Mouse (Mus musculus) limb, embryonic 14.5 days (tissue): ENCODE measurements at regions not wholly inside any gene's neighbourhood (a gene's known extent, or its start where the extent isn't known, plus 50 kb on each side); places are given as distances from the start of the nearest gene placed in this dataset.
A peak's percentile ranks its signal among the peaks of the same experiment; 100 is the strongest.

Experiments
- ATAC-seq: fragments of 200-750 bp; cut with Nextera tagmentation; 2 replicates; pipeline ENCODE4 v1.8.0; 2017; ENCODE audit warnings: low read depth, moderate number of reproducible peaks, moderate TSS enrichment; ENCODE audit not compliant: low FRiP score
- DNase-seq: peaks from one replicate; pipeline ENCODE4 v3.0.0-alpha.2; 2015; ENCODE audit warnings: low spot score
- H3K27ac ChIP-seq: fragments of 300-500 bp; sonication (generic); replicated peaks from 2 replicates; pipeline ENCODE4 v1.5.1; 2014; ENCODE audit warnings: low read depth, mild to moderate bottlenecking, low read length, moderate library complexity, mixed read lengths
- H3K27me3 ChIP-seq: fragments of 300-500 bp; sonication (generic); 2 replicates; pipeline ENCODE4 v1.6.1; 2014; ENCODE audit warnings: low read length, mixed read lengths; ENCODE audit not compliant: control insufficient read depth, insufficient read depth
- H3K36me3 ChIP-seq: fragments of 300-500 bp; sonication (generic); 2 replicates; pipeline ENCODE4 v1.6.1; 2014; ENCODE audit warnings: mild to moderate bottlenecking, low read length, moderate library complexity, mixed read lengths; ENCODE audit not compliant: control insufficient read depth, insufficient read depth
- H3K4me1 ChIP-seq: fragments of 300-500 bp; sonication (generic); 2 replicates; pipeline ENCODE4 v1.6.1; 2014; ENCODE audit warnings: antibody characterized with exemption, low read length, mixed read lengths; ENCODE audit not compliant: control insufficient read depth, insufficient read depth
- H3K4me2 ChIP-seq: fragments of 300-500 bp; sonication (generic); replicated peaks from 2 replicates; pipeline ENCODE4 v1.6.1; 2014; ENCODE audit warnings: low read depth, mild to moderate bottlenecking, low read length, moderate library complexity; ENCODE audit not compliant: severe bottlenecking
- H3K4me3 ChIP-seq: fragments of 300-500 bp; sonication (generic); replicated peaks from 2 replicates; pipeline ENCODE4 v1.5.1; 2014; ENCODE audit warnings: low read length
- H3K9ac ChIP-seq: fragments of 300-500 bp; sonication (generic); 2 replicates; pipeline ENCODE4 v1.6.1; 2014; ENCODE audit warnings: mild to moderate bottlenecking, low read depth, low read length, moderate library complexity; ENCODE audit not compliant: severe bottlenecking
- H3K9me3 ChIP-seq: fragments of 300-500 bp; sonication (generic); 2 replicates; pipeline ENCODE4 v1.6.1; 2016; ENCODE audit warnings: low read length; ENCODE audit not compliant: control insufficient read depth
- POLR2A ChIP-seq: fragments of 200-500 bp; IDR thresholded peaks from 2 replicates; pipeline ENCODE4 v1.8.0; 2012; ENCODE audit warnings: inconsistent platforms, mild to moderate bottlenecking, moderate library complexity, borderline replicate concordance; ENCODE audit not compliant: insufficient read depth, insufficient read length; ENCODE audit errors: extremely low read depth
- WGBS: fragments of 180-500 bp; shearing (Covaris S2); extraction: QIAGEN DNeasy Blood & Tissue Kit; methylation state at CpG from one replicate; pipeline ENCODE4 v1.1.7; 2014; 5-methylcytosine and 5-hydroxymethylcytosine counted together

DNA sequence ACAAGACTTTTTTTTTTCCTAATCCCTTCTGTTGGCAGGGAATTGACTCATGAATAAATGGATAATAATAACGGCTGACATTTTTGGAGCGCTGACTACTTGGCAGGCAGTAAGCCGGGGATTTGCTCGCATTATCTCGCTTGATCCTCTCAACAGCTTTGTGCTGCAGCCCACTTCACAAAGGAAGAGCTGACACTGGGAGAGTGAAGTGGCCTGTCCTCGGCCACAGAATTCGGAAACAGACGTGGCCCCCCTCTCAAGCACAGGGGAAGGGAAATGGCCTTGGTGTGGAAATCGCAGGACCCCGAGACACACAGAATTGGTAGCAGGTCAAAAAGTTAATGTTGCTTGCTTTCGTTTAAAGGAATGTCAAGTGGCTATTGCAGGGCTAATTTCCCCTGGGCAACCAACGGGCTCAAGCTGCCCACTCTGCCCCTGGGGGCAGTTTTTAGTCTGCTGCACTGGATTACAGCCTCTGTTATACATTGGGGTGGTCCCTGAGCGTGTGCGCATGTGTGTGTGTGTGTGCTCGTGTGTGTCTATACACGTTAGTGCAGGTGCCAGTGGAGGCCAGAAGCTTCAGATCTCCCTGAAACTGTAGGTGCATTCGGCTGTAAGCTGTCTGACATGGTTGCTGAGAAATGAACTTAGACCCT, 483.1 kb downstream of the Plcl1 start:
- H3K9ac ChIP-seq, result no peak overlapping the region; the same call in 1 of the 2 replicates
- H3K9me3 ChIP-seq, result no peaks in the 10 kb centered on the region
- TF ChIP-seq POLR2A, result no peak
- WGBS, result 57% methylated on average over 17 of the region's 17 CpGs
- H3K4me3 ChIP-seq, result no peak overlapping the region
- no peaks in the 10 kb centered on the region for H3K36me3 ChIP-seq
- peaks cover 10% of the 10 kb centered on the region; the same call in 1 of the 2 replicates for H3K27me3 ChIP-seq
- H3K4me1 ChIP-seq, result no peaks in the 10 kb centered on the region
- H3K27ac ChIP-seq, result no peak overlapping the region
- H3K4me2 ChIP-seq, result no peak overlapping the region
- DNase-seq, result peak; percentile 36
- ATAC-seq, result no peak

DNA sequence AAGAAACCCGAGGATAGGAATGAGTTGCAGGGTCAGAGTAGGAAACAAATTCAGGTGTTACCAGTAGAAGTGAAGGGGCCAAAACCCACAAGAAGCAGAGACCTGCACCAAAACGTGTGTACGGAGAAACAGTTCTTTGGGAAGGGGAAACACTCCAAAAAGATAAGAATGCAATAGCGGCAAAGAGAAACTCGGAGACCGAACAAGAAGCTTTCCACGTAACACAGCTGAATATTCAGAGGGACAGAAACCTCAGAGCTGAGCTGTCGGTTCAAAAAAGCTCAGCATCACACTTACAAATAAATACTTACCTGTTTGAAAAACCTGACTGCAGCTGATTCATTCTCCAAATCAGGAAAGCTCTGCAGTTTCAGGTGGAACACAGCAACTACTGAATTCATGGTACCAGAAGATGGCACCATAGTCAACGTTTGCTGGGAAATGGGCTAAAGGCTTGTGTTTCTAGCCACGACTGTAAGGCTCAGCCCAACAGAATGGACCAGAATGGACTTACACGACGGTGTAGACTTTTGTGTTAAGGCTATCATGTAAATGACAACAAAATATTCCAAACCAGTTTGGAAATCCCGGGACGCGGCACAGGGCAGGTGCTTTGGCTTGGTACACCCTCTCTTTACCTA, 484.9 kb downstream of the Plcl1 start:
- WGBS, result 56% methylated on average over 15 of the region's 15 CpGs
- ATAC-seq (no peak), DNase-seq (peak; percentile 64)

GRCm38 (mm10) chr1:55891894-55892293, 486.2 kb downstream of the Plcl1 start:
- no peak for TF ChIP-seq POLR2A
- Histone ChIP-seq H3K4me1 (no peaks in the 10 kb centered on the region), H3K4me2 (no peak overlapping the region), H3K9ac (no peak overlapping the region), H3K27ac (no peak overlapping the region), H3K36me3 (no peaks in the 10 kb centered on the region), H3K4me3 (no peak overlapping the region), H3K9me3 (no peaks in the 10 kb centered on the region), H3K27me3 (peaks cover 10% of the 10 kb centered on the region; the same call in 1 of the 2 replicates)
- ATAC-seq, result no peak
- 76% methylated on average over 10 of the region's 10 CpGs for WGBS
- no peak for DNase-seq

More for the DNA sequence above, 484.9 kb downstream of the Plcl1 start:
- H3K9ac ChIP-seq, result no peak overlapping the region
- no peaks in the 10 kb centered on the region for H3K4me1 ChIP-seq
- H3K4me2 ChIP-seq, result no peak overlapping the region
- no peaks in the 10 kb centered on the region for H3K36me3 ChIP-seq
- no peak overlapping the region for H3K4me3 ChIP-seq
- H3K9me3 ChIP-seq, result no peaks in the 10 kb centered on the region
- H3K27me3 ChIP-seq, result peaks cover 10% of the 10 kb centered on the region; the same call in 1 of the 2 replicates
- no peak for TF ChIP-seq POLR2A
- no peak overlapping the region for H3K27ac ChIP-seq

DNA sequence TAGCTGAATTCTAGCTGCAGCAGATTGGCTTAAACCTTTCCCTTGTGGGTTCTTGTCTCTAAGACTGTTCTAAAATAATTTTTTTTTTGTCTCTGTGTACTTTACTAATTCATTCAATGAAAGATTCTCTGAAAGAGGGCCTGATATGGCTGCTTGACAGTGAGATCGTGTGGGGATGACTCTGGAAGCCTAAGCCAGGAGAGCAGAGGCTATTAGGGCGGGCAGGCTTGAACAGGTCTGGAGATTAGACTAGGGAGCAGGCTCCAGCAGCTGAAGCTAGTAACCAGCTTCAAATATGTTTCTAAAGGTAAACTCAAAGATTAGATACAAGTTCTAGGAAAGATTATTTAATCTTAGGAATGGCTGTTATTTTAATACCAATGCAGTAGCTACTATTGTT, 491.9 kb downstream of the Plcl1 start:
- H3K27me3 ChIP-seq, result no peaks in the 10 kb centered on the region
- no peak for ATAC-seq

GRCm38 (mm10) chr1:55898031-55898430, 492.3 kb downstream of the Plcl1 start:
- no peak for TF ChIP-seq POLR2A
- Histone ChIP-seq H3K27me3 (no peaks in the 10 kb centered on the region), H3K4me1 (no peaks in the 10 kb centered on the region; the same call in 1 of the 2 replicates), H3K4me2 (no peak overlapping the region), H3K4me3 (no peak overlapping the region), H3K9me3 (no peaks in the 10 kb centered on the region), H3K36me3 (no peaks in the 10 kb centered on the region), H3K27ac (no peak overlapping the region), H3K9ac (no peak overlapping the region)
- ATAC-seq, result no peak
- peak; percentile 18 for DNase-seq
- 18% methylated on average over 3 of the region's 3 CpGs for WGBS

More for the DNA sequence above, 491.9 kb downstream of the Plcl1 start:
- 57% methylated on average over 2 of the region's 2 CpGs for WGBS
- H3K9me3 ChIP-seq, result no peaks in the 10 kb centered on the region
- no peak for TF ChIP-seq POLR2A
- H3K4me2 ChIP-seq, result no peak overlapping the region
- H3K27ac ChIP-seq, result no peak overlapping the region
- no peak overlapping the region for H3K4me3 ChIP-seq
- no peaks in the 10 kb centered on the region for H3K36me3 ChIP-seq
- H3K9ac ChIP-seq, result no peak overlapping the region
- DNase-seq, result no peak
- H3K4me1 ChIP-seq, result no peaks in the 10 kb centered on the region; the same call in 1 of the 2 replicates
